Mouse (Mus musculus) cerebellum, adult 8-10 months (tissue): ENCODE results near the gene Usp34.
A peak's percentile ranks its signal among the peaks of the same experiment; 100 is the strongest.
"Not testable (repeated sequence)": the region's sequence is repeated elsewhere in the genome, so short reads cannot be mapped to it uniquely, and the experiment has no call there.

ENCODE experiments used
- DNase-seq: peaks from one replicate; pipeline ENCODE4 v3.0.0; 2022

Usp34 gene

GRCm38 (mm10) chr11:23306764-23307565, at the start of gene Usp34:
TSS of gene Usp34 (plus strand) at chr11:23306895.
- peak; percentile 61 for DNase-seq

DNA sequence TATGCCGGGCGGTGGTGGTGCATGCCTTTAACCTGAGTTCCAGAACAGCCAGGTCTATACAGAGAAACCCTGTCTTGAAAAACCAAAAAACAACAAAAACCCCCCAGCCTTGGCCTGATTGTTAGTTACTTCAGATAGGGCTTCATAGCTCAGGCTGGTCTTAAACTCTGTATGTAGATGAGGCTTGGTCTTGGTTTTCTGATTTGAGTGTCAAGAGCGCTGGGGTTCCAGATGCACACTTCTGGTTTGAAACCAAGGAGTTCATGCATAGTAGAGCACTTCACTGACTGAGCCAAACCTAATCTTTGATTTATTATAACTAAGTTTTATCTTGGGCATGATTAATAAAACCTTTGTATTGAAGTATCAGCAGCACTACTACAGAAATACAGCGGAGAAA, 47.6 kb upstream of the Usp34 start:
- no peak for DNase-seq

GRCm38 (mm10) chr11:23259481-23259880, 47.2 kb upstream of the Usp34 start:
- no peak for DNase-seq

DNA sequence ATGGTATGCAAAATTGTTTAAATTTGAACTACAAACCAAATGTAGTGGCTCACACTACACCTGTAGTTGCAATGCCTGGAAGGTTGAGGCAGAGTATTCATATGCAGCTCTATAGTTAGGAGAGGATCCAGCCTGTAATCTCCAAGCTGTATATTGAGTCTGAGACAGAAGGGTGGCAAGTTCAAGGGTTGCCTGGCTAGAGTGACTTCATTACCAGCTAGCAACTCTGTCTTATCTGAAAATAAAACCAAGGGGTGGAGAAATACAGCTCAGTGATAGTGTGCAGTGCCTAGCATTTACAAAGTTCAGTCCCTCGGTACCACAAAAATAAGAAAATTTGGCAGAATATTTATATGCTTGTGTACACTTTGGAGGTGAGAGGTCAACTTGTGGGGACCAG, 46.5 kb upstream of the Usp34 start:
- no peak for DNase-seq

DNA sequence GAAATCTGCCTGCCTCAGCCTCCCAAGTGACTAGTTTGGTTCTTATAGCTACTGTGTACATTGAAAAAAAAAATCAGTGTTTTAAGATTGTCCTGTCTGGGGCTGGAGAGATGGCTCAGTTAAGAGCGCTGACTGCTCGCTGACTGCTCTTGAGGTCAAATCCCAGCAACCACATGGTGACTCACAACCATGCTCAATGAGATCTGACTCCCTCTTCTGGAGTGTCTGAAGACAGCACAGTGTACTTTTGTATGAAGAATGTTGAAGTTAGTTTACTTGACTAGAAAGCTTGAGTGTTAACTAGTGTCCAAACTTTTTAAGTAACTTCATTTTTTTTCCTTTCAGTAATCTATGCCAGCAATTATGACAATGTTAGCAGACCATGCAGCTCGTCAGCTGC, 45.2 kb upstream of the Usp34 start:
- no peak for DNase-seq

DNA sequence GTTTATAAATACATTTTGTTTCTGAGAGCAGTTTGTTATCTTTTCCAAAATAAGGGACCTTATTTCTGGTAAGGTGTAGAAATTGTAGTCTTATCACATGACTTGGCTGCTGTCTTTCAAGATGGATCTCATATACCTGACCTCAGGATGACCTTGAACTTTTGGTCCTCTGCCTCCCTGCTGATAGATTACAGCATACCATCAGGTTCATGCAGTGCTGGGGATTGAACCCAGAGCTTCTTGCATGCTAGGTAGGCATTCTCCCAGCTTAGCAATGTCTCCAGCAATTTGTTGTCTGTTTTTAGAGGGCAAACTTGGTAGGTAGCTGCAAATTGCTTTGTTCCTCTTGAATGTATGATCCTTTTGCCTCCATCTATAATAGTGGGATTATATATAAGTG, 41.7 kb upstream of the Usp34 start:
- no peak for DNase-seq

DNA sequence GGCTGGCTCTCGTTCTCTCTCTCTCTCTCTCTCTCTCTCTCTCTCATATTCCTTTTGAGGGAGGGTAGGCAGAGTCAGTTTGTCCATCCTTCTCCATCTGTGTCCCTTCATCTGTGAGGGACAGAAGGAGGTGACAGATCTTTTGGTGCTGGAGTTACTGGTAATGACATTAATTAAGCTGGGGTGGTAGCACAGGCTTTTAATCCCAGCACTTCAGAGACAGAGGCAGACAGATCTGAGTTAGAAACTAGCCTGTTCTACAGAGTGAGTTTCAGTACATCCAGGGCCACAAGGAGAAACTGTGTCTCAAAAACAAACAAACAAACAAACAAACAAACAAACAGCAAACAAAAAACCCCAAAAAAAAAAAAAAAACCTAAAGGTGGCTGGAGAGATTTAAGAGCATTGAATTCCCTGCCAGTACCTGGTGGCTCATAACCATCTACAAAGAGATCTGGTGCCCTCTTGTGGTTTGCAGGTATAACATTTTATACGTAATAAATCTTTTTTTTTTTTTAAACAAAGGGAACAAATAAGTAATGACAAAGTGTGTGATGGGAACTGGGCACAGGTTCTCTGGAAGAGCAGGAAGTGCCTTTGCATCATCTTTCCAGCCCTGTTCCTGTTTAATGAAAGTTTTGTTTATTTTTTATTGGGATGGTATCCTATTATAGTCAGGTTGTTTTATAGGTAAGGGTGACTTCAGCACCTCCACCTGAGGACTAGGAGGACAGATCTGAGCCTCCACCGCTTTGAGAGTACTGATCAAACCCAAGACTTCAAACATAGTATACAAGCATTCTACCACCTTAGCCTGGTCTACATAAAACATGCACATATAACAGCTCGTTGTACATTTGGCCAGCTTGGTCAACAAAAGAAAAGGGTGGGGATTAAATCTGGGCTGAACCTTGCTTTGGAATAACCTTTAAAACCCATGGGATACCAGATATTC, 34.6 kb upstream of the Usp34 start:
- DNase-seq, result peak; percentile 42

DNA sequence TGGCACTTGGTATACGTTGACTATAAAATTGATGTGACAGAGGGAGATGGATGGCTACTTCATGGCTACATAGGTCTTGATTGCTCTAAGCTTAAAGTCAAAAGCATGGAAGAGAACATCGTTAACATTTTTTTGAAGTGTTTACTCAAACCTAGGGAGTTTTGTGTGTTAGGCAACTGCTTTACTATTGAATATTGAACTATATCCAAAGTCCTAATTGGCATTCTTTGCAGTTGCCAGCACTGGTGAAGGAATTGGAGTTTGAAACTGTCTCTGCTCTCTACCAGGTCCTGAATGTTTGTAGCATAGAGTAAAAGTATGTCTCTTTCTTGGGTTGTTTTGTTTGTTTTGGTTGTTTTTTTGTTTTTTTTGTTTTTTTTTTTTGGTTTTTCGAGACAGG, 30.9 kb upstream of the Usp34 start:
- no peak for DNase-seq

DNA sequence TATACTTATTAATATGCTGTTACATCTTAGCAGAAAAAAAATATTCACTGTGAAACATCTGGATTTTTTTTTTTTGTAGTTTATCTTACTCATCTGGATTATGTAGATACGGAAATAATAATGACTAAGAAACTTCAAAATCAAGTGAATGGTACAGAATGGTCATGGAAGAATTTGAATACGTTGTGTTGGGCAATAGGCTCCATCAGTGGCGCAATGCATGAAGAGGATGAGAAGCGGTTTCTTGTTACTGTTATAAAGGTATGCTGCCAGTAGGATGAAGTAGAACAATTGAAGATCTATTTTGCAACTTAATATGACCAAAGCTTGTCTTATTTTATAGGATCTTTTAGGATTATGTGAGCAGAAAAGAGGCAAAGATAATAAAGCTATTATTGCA, 22.2 kb upstream of the Usp34 start:
- DNase-seq, result no peak

- not testable (repeated sequence) for DNase-seq
Observed at GRCm38 (mm10) chr11:23288866-23289265, 17.8 kb upstream of the Usp34 start.

DNA sequence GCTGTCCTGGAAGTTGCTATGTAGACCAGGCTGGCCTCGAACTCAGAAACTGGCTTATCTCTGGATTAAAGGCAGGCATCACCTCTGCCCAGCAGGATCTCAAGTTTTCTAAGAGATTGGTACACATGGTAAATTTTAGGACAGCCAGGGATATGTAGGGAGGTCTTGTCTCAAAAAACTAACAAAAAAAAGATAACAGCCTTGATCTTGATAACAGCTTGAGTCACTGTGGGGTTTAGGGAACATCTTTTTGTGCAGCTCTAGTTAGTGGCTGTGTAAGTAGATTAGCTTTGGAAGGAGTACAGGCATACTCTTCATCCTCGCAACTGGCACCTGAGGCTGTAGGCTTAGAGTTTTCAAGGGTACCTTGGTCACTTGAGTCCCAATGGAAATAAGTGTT, 9.3 kb upstream of the Usp34 start:
- no peak for DNase-seq

- no peak for DNase-seq
Observed at GRCm38 (mm10) chr11:23298301-23298700, 8.4 kb upstream of the Usp34 start.

- no peak for DNase-seq
Observed at GRCm38 (mm10) chr11:23299910-23300309, 6.8 kb upstream of the Usp34 start.

- no peak for DNase-seq
Observed at GRCm38 (mm10) chr11:23303126-23303525, 3.6 kb upstream of the Usp34 start.

DNA sequence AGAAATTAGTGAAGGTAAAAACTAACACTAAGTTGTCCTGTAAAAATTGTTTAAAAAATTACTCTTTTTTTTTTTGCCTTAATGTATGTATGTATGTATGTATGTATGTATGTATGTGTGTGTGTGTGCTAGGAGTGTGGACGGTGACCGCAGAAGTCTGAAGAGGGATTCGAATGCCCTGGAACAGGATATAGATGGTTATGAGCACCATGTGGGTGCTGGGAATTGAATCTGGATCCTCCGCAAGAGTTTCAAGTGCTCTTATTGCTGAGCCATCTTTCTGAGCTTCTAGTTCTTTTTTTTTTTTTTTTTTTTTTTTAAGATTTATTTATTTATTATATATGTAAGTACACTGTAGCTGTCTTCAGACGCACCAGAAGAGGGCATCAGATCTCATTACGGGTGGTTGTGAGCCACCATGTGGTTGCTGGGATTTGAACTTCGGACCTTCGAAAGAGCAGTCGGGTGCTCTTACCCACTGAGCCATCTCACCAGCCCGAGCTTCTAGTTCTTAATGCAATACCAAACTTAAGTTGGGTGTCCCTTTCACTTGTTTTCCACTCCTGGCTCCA, 1.5 kb upstream of the Usp34 start:
- DNase-seq, result peak; percentile 21

GRCm38 (mm10) chr11:23305673-23306608, 754 bp upstream of the Usp34 start:
- peak; percentile 96 for DNase-seq

- DNase-seq, result no peak
Observed at GRCm38 (mm10) chr11:23307566-23307920, 848 bp downstream of the Usp34 start.

DNA sequence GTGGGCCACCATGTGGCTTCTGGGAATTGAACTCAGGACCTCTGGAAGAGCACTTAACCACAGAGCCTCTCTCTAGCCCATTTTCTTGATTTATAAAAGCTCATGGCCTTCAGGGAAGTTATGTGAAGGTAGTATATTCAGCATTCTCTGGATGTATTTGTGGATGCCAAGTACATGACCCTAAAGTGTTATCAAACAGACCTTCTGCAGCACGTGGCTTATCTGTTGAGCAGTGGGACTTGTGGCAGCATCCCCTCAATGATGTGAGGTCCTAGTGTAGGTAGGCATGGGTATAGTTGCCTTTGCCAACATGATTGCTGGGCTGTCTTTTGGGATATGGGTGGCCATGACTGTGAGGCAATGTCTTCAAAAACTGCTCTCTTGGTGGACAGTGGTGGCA, 6.8 kb downstream of the Usp34 start:
- no peak for DNase-seq

GRCm38 (mm10) chr11:23329413-23329812, 22.7 kb downstream of the Usp34 start:
- no peak for DNase-seq

- no peak for DNase-seq
Observed at GRCm38 (mm10) chr11:23332136-23332535, 25.4 kb downstream of the Usp34 start.

DNA sequence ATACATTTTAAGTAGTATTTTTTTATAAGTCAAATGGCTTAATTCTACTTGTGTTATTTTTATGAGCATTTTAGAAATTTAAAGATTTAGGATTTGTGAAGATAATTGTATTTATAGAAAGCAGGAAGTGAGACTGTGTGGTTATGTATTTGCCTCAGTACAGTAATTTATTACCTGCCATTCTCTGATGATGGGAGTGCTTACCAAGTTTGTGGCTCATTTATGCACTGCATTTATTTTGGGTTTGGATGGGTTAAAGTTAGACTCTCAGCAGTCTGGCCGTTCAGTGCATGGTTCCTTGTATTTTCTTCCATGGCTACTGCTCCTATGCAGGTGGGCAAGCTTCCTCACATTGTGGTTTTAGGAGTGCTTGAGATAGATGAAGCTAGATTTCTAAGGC, 28.5 kb downstream of the Usp34 start:
- no peak for DNase-seq

DNA sequence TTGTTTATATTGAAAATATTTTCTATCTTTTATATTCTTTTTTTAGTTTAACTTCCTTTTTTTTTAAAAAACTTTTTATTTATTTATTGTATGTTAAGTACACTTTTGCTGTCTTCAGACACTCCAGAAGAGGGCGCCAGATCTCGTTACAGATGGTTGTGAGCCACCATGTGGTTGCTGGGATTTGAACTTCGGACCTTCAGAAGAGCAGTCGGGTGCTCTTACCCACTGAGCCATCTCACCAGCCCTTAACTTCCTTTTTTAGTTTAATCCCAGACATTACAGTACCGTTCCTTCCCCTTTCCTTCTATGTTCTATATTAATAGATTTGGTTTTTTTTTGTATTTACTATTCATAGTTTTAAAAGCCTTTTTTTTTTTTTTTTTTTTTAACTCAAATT, 50.5 kb downstream of the Usp34 start:
- DNase-seq, result not testable (repeated sequence)
